Mouse (Mus musculus) kidney, adult 2 months (tissue): ENCODE measurements at regions not wholly inside any gene's neighbourhood (a gene's known extent, or its start where the extent isn't known, plus 50 kb on each side); places are given as distances from the start of the nearest gene placed in this dataset.

Source experiments
- DNase-seq: peaks from one replicate; pipeline ENCODE4 v3.0.0; 2021
- H3K27ac ChIP-seq: fragments of 200-500 bp; 2 replicates; pipeline ENCODE4 v1.5.1; 2012; ENCODE audit warnings: low read depth, low read length, control low read depth, inconsistent platforms; ENCODE audit not compliant: insufficient read depth
- H3K27me3 ChIP-seq: fragments of 200-500 bp; replicated peaks from 2 replicates; pipeline ENCODE4 v1.6.1; 2012; ENCODE audit warnings: mild to moderate bottlenecking, moderate library complexity, low read length, inconsistent platforms; ENCODE audit not compliant: control insufficient read depth, insufficient read depth
- H3K36me3 ChIP-seq: fragments of 200-500 bp; 2 replicates; pipeline ENCODE4 v1.6.1; 2012; ENCODE audit warnings: mild to moderate bottlenecking, moderate library complexity, low read length, inconsistent platforms; ENCODE audit not compliant: control insufficient read depth, insufficient read depth
- H3K4me1 ChIP-seq: fragments of 200-500 bp; 2 replicates; pipeline ENCODE4 v1.6.1; 2011; ENCODE audit warnings: low read length; ENCODE audit not compliant: control insufficient read depth, insufficient read depth
- H3K4me3 ChIP-seq: fragments of 200-500 bp; 2 replicates; pipeline ENCODE4 v1.5.1; 2011; ENCODE audit warnings: mild to moderate bottlenecking, low read depth, low read length, control low read depth; ENCODE audit not compliant: insufficient read depth
- CTCF ChIP-seq: fragments of 200-500 bp; conservative IDR thresholded peaks from 2 replicates; pipeline ENCODE4 v1.5.1; 2011; ENCODE audit warnings: low read depth, mild to moderate bottlenecking, control low read depth, low read length, moderate library complexity, mixed read lengths; ENCODE audit not compliant: insufficient read depth, insufficient read length
- POLR2A ChIP-seq: fragments of 200-500 bp; IDR thresholded peaks from one replicate; pipeline ENCODE4 v1.6.1; 2011; ENCODE audit warnings: low read depth, low read length, control low read depth
- whole genome bisulfite sequencing: fragments of 180-500 bp; shearing (Covaris S2); methylation state at CpG from one replicate; pipeline ENCODE4 v1.1.7; 2018; 5-methylcytosine and 5-hydroxymethylcytosine counted together

DNA sequence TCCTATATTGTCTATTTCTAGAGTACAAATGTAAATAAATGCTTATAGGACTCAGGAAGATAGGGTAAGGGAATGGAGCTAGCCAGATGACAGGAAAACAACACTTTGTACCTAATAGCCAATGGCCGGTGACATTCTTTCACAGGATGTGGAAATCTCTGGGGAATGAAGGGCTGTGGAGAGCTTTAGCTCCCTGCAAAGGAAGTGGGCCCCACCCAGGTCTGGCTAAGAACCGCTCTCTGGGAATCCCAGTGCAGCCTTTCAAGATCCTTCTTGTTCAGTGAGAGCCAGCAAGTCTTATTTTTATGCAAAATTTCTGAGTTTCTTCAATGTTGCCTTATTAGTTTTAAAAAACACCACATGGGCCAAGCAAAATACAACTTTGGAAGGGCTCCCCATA lies 54.7 kb upstream of the Pappa2 start:
- DNase-seq: peak; percentile 52
- TF ChIP-seq POLR2A (no peak), CTCF (no peak)
- 62% methylated on average over 2 of the region's 2 CpGs for WGBS
- Histone ChIP-seq H3K36me3 (no peaks in the 10 kb centered on the region), H3K4me1 (no peaks in the 10 kb centered on the region), H3K4me3 (no peak overlapping the region), H3K27ac (no peak overlapping the region), H3K27me3 (no peaks in the 10 kb centered on the region; the same call in 1 of the 2 replicates)

GRCm38 (mm10) chr1:159036371-159036770 lies 56.1 kb upstream of the Pappa2 start:
- DNase-seq: no peak
- TF ChIP-seq CTCF: no peak
- TF ChIP-seq POLR2A: no peak
- Histone ChIP-seq H3K36me3 (no peaks in the 10 kb centered on the region), H3K4me3 (no peak overlapping the region), H3K4me1 (no peaks in the 10 kb centered on the region), H3K27me3 (no peaks in the 10 kb centered on the region; the same call in 1 of the 2 replicates), H3K27ac (no peak overlapping the region)
- WGBS: 83% methylated on average over 6 of the region's 6 CpGs

- TF ChIP-seq POLR2A (no peak), CTCF (no peak)
- no peak overlapping the region for H3K4me3 ChIP-seq
- H3K27me3 ChIP-seq: no peaks in the 10 kb centered on the region
- H3K36me3 ChIP-seq: no peaks in the 10 kb centered on the region
- no peak for DNase-seq
- H3K4me1 ChIP-seq: no peaks in the 10 kb centered on the region
- WGBS: 64% methylated on average over 4 of the region's 4 CpGs
- H3K27ac ChIP-seq: no peak overlapping the region
Observed at GRCm38 (mm10) chr1:159045870-159046385, 65.6 kb upstream of the Pappa2 start.

DNA sequence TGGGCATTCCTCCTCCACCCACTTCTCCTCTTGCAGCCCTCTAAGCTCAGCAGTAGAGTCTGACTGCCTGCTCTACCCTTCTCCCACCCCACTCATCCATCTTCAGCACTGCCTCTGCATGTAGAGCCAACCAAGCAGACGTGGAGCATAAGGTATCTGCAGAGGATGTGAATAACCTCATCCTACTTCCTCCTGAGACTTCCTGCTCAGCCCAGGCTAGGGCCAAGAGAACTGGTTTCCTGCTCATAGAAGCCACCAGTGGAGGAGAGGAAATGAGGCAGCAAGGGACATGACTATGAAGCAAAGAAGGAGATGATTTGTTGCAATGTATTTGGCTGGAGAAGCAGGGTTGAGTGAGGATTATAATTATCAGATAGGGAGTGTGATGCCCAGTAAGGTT lies 84.7 kb upstream of the Pappa2 start:
- Histone ChIP-seq H3K4me3 (no peak overlapping the region), H3K27ac (no peak overlapping the region), H3K4me1 (no peaks in the 10 kb centered on the region), H3K36me3 (no peaks in the 10 kb centered on the region), H3K27me3 (no peaks in the 10 kb centered on the region)
- 38% methylated on average over 1 of the region's 1 CpGs for WGBS
- peak; percentile 46 for DNase-seq
- TF ChIP-seq POLR2A: no peak
- TF ChIP-seq CTCF: no peak

GRCm38 (mm10) chr1:159099205-159099604 lies 118.9 kb upstream of the Pappa2 start:
- 53% methylated on average over 2 of the region's 2 CpGs for WGBS
- no peak for DNase-seq
- no peaks in the 10 kb centered on the region for H3K4me1 ChIP-seq
- H3K36me3 ChIP-seq: no peaks in the 10 kb centered on the region
- no peaks in the 10 kb centered on the region for H3K27me3 ChIP-seq
- no peak overlapping the region for H3K27ac ChIP-seq
- no peak overlapping the region for H3K4me3 ChIP-seq
- TF ChIP-seq CTCF: no peak
- TF ChIP-seq POLR2A: no peak

- Histone ChIP-seq H3K36me3 (no peaks in the 10 kb centered on the region), H3K27me3 (no peaks in the 10 kb centered on the region), H3K4me1 (no peaks in the 10 kb centered on the region), H3K4me3 (no peak overlapping the region), H3K27ac (no peak overlapping the region)
- DNase-seq: no peak
- TF ChIP-seq CTCF (no peak), POLR2A (no peak)
- WGBS: 92% methylated on average over 3 of the region's 3 CpGs
Observed at GRCm38 (mm10) chr1:159122201-159122600, 109.9 kb upstream of the Cop1 start.

DNA sequence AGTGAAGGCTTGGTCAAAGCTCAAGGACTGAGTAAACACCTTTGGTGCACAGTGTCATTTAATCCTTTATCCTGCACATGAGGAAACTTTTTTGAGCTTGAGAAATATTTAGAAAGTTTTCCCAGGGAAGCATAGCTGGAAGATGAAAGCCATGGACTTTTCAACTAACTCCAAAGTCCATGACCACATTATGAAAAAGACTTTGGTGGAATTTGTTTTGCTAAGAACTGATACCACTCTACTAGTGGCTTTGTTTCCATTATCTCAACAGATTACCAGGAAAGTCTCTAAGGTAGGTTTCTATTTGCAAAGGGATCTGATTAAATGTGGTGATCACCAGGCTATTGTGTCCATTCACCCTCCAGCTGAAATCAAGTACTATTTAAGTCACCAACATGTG lies 107.2 kb upstream of the Cop1 start:
- TF ChIP-seq POLR2A (no peak), CTCF (no peak)
- no peaks in the 10 kb centered on the region for H3K36me3 ChIP-seq
- DNase-seq: no peak
- H3K4me1 ChIP-seq: no peaks in the 10 kb centered on the region
- H3K27ac ChIP-seq: no peak overlapping the region
- no peaks in the 10 kb centered on the region for H3K27me3 ChIP-seq
- H3K4me3 ChIP-seq: no peak overlapping the region
